Mouse (Mus musculus) hematopoietic stem cell, adult 5-6 weeks (primary cell): Measurements from ENCODE around the gene Rpa1. TPM values are rescaled to one million over a fixed set of nuclear protein-coding genes. Genes with fewer than 3 reads are reported as not detected.

Experiments used
- ATAC-seq, 2 experiments: fragments of 125-278 bp in 1 of 2; replicated peaks in 1 of 2; 2 replicates each; pipeline ENCODE4 v1.8.0; 2016 to 2017; ENCODE audit warnings: inconsistent platforms in 2 of 2, mild to moderate bottlenecking in 2 of 2, moderate number of reproducible peaks in 2 of 2, low read depth in 1 of 2, moderate TSS enrichment in 1 of 2; ENCODE audit not compliant: low FRiP score in 2 of 2, poor library complexity in 2 of 2, severe bottlenecking in 2 of 2, insufficient read depth in 1 of 2, low TSS enrichment in 1 of 2
- total RNA-seq: library from RNA; stranded (forward); fragments of 172-1452, 232-1000 nt; gene quantifications from 2 replicates; pipeline ENCODE4 v1.2.3, GENCODE M21; 2017

The Rpa1 gene
- total RNA-seq, 1 experiment from 2014 or later, result 160 TPM

DNA sequence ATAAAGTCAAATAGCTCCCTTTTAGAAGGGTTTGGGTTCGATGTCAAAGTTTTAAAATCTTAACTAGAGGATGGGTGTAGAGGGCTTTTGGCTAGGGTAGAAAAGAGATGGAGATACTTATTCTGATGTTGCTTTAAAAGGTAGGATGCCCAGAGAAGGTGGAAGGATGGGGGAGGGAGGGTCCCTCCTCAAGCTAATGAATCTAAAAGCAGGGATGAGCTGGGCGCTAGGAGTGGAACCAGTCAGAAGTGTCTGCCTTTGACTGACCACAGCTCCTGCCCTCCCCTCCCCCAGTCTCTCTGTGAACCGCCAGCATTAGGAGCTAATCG lies 69.1 kb downstream of the Rpa1 start:
- ATAC-seq, result no peak

DNA sequence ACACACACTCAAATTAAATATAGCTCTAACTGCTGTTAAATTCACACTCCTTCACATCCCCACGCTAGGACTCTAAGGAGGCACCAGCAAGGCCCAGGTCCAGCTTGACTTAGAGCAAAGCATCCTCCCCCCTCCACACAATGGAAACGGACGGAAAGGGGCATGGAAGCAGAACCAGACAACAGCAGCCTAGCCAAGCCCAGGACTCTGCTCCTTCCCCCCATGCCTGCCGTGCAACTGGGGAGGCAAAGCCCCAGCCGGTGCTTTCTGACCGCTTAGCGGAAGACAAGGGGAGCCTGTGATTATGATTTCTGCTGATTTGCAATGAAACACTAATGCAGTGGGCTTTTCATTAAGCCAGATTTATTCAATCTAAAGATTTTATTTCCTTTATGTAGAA lies 70.0 kb downstream of the Rpa1 start:
- ATAC-seq, result no peak

DNA sequence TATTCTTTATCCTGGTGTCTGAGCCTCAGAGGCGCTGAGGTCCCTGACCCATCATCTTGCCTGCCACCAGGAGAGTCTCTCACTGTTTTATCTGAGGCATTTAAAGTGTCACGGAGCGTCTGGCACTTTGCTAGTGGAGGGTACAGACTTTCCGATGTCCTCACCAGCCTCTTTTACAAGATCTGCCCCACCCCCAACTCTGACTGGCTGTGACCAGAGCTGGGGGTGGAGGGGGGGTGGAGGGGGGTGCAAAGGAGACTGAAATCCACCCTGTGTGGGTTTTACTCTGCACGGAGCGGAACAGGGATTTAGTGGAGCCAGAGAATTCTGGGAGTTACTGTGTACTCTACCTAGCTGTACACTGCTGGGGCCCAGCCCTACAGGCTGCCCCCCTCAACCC lies 73.1 kb downstream of the Rpa1 start:
- ATAC-seq, result no peak

- peak in 1 of 2 experiments; percentile 37; a peak in 1 of 4 replicates for ATAC-seq
Measured at GRCm38 (mm10) chr11:75273466-75273865, 74.7 kb downstream of the Rpa1 start.

DNA sequence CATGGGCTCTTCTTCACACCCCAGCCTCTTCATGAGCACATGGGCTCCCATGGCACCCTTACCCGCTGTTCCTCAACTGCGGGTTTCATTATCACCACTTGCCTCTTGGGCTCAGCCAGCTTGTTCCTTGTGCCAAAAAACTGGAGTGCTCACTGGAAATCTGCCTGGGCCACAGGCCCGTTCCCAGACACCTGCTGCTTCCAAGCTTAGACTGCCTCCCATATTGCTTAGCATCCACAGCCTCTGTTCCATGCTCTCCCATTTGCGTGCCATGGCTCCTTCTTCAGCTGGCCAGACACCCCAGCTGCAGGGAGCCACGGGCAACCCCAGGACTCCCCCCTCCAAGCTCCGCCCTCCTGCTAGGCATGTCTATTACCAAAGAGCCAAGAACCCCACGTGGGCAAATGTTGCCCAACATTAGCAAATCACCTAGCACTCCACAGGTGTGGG lies 77.1 kb downstream of the Rpa1 start:
- no peak for ATAC-seq

DNA sequence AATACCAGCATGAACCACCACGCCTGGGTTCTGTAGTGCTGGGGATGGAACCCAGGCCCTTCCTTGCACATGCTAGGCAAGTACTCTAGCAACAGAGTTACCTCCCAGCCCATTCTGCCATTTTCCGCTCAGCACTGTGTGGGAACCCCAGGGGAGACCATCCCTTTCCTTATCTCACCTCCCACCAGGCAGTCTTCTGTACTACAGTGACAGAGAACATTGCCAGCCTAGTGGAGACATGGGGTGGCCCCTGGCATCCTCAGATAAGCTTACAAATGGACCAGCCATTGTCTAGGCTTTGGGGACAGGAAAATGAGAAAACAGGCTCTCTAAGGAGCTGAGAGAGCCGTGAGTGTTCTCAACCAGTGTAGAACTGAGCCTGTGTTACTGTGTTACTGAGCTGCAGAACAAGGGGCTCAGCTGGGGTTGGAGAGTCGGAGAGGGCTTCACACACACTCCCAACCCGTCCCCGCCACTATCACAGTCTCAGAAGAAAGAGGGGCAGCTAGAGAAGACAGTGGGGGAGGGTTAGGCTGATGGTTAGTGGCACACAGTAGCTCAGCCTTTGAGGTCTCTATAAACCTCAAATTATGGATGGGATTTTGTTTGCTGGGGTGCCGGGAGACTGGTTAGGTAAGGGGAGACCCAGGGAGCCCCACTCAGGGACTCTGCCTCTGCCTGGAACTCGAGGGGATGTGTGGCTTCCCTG lies 77.7 kb downstream of the Rpa1 start:
- ATAC-seq, result no peak; a peak in 2 of 4 replicates

- ATAC-seq, result no peak
Measured at GRCm38 (mm10) chr11:75269213-75269612, 78.9 kb downstream of the Rpa1 start.

GRCm38 (mm10) chr11:75268492-75268891 lies 79.6 kb downstream of the Rpa1 start:
- ATAC-seq, result no peak

DNA sequence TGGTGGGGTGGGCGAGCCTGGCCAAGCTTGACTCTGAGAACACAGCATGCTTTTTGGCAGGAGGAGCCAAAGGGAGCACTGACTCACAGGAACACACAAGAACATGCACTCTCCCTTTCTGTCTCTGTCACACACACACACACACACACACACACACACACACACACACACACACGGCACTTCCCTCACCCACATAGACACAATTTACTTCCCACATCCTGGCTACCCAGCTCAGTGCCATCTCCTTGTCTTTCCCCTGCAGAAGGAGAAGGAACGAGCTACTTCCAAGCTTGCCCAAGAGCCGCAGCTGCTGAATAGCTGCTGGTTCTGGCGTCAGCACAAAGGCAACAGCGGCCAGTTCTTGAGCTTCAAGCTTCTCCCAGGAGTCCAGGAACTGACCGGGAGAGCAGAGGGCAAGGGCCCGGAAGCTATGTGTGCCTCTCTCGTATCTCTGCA lies 80.3 kb downstream of the Rpa1 start:
- no peak for ATAC-seq

GRCm38 (mm10) chr11:75265545-75265944 lies 82.6 kb downstream of the Rpa1 start:
- ATAC-seq, result no peak

GRCm38 (mm10) chr11:75264550-75264949 lies 83.6 kb downstream of the Rpa1 start:
- no peak for ATAC-seq

GRCm38 (mm10) chr11:75263964-75264312 lies 84.2 kb downstream of the Rpa1 start:
- ATAC-seq, result no peak

GRCm38 (mm10) chr11:75263274-75263963 lies 84.7 kb downstream of the Rpa1 start:
- no peak for ATAC-seq

- no peak for ATAC-seq
Measured at GRCm38 (mm10) chr11:75262791-75263190, 85.3 kb downstream of the Rpa1 start.

- no peak for ATAC-seq
Measured at GRCm38 (mm10) chr11:75262181-75262580, 85.9 kb downstream of the Rpa1 start.

- ATAC-seq, result no peak
Measured at GRCm38 (mm10) chr11:75261730-75262129, 86.4 kb downstream of the Rpa1 start.

GRCm38 (mm10) chr11:75261016-75261415 lies 87.1 kb downstream of the Rpa1 start:
- no peak for ATAC-seq

DNA sequence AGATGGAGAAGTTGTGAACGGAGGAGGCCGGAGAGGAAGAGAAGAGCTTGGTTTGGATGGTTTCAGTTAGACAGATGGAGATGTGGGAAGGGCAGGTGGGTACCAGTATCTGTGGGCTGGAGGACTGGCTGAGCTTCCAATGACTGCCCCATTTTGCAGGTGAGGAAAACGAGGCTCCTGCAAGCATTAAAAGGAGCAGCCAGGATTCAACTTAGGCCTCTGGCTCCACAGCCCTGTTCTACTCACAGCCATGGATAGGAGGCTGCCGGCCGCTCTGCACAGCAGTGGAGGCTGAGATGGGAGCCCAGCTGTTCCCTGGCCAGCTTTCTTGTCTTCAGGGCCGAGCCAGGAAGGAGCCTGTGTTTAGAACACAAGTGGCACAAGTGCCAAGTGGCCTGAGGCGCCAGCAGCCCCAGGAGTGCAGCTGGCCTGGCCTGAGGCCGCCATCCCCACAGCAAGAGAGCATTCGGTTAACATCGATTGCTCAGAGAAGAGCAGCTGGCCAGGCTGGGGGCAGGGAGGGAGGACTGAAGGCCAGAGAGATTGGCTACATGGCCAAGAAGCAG lies 88.0 kb downstream of the Rpa1 start:
- ATAC-seq, result no peak

DNA sequence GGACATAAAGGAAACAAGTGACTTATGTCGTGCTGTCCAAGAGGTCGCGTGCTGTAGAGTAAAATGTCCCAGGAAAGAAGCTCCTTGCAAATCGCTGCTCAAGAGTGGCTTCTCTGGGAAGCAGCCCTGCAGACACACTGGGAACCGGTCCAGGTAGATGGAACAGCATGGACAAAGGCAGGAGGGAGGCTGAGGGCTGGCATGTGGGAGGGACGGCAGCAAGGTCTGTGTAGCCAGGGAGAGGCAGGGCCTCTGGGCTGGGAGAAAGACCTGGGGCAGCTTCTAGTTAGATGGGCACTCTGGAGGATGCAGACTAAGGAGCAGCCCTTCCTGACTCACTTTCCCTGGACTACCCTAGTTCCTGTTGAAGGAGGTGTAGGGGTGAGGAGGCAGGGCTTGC lies 88.7 kb downstream of the Rpa1 start:
- no peak for ATAC-seq
